Mouse (Mus musculus): Measurements from ENCODE around the gene Sgca. TPM values are rescaled to one million over a fixed set of nuclear protein-coding genes. Genes with fewer than 3 reads are reported as not detected.
A peak's percentile ranks its signal among the peaks of the same experiment; 100 is the strongest.

Gene Sgca
- total and polyA plus RNA-seq, 3 experiments = 149 to 1,504 (median 200) TPM

- DNase-seq = no peak
- Histone ChIP-seq H3K4me1 (ENCODE audit: control insufficient read depth, insufficient read depth, low read length) (peaks cover 3% of the 10 kb centered on the region; the same call in 1 of the 2 replicates), H3K36me3 (ENCODE audit: control insufficient read depth, insufficient read depth, low read length) (no peaks in the 10 kb centered on the region), H3K27me3 (ENCODE audit: control insufficient read depth, insufficient read depth, low read length) (no peaks in the 10 kb centered on the region), H3K4me3 (peak overlapping the region; percentile 41), H3K27ac (no peak overlapping the region), H3K9ac (ENCODE audit: low read depth, low read length) (no peak overlapping the region), H3K79me2 (replicated peaks; ENCODE audit: control insufficient read depth, insufficient read depth, low read length) (no peaks in the 10 kb centered on the region)
- intact Hi-C loops (cut with DNase I) = loop anchor here (1.0 to 5.0 kb wide), 5 partner anchors 63 to 152 kb away; partner anchors contain the start of gene Pdk2
- 5% methylated on average over 15 of the region's 15 CpGs for WGBS
- TF ChIP-seq POLR2A (IDR thresholded peaks at IDR 0.05; ENCODE audit: insufficient read depth, low read depth, low read length) = no peak
- 0 out of 2 replicates have a peak, but pooled peaks have one; percentile 15 for TF ChIP-seq EP300 (IDR thresholded peaks at IDR 0.05; ENCODE audit: insufficient read depth, low read depth, low read length)
Observed at GRCm38 (mm10) chr11:94937787-94938186, 38.3 kb downstream of the Sgca start.

- Histone ChIP-seq H3K27ac (no peak overlapping the region), H3K4me3 (peak overlapping the region; percentile 41), H3K27me3 (ENCODE audit: control insufficient read depth, insufficient read depth, low read length) (no peaks in the 10 kb centered on the region), H3K9ac (ENCODE audit: low read depth, low read length) (no peak overlapping the region), H3K36me3 (ENCODE audit: control insufficient read depth, insufficient read depth, low read length) (no peaks in the 10 kb centered on the region), H3K4me1 (ENCODE audit: control insufficient read depth, insufficient read depth, low read length) (peaks cover 3% of the 10 kb centered on the region; the same call in 1 of the 2 replicates), H3K79me2 (replicated peaks; ENCODE audit: control insufficient read depth, insufficient read depth, low read length) (no peaks in the 10 kb centered on the region)
- WGBS = 1% methylated on average over 18 of the region's 18 CpGs
- intact Hi-C loops (cut with DNase I) = loop anchor here (1.0 to 5.0 kb wide), 4 partner anchors 71 to 152 kb away; partner anchors contain the start of gene Pdk2
- no peak for TF ChIP-seq EP300 (IDR thresholded peaks at IDR 0.05; ENCODE audit: insufficient read depth, low read depth, low read length)
- no peak for DNase-seq
Observed at GRCm38 (mm10) chr11:94937335-94937781, 38.8 kb downstream of the Sgca start.

GRCm38 (mm10) chr11:94936851-94937295, 39.3 kb downstream of the Sgca start:
- Histone ChIP-seq H3K27ac (peak overlapping the region; percentile 81), H3K9ac (ENCODE audit: low read depth, low read length) (no peak overlapping the region), H3K27me3 (ENCODE audit: control insufficient read depth, insufficient read depth, low read length) (no peaks in the 10 kb centered on the region), H3K4me3 (peak overlapping the region; percentile 41), H3K36me3 (ENCODE audit: control insufficient read depth, insufficient read depth, low read length) (no peaks in the 10 kb centered on the region), H3K4me1 (ENCODE audit: control insufficient read depth, insufficient read depth, low read length) (peaks cover 3% of the 10 kb centered on the region; the same call in 1 of the 2 replicates), H3K79me2 (replicated peaks; ENCODE audit: control insufficient read depth, insufficient read depth, low read length) (no peaks in the 10 kb centered on the region)
- TF ChIP-seq CTCF (IDR thresholded peaks at IDR 0.05) (peak; percentile 97; the same call in 1 of the 2 replicates), POLR2A (IDR thresholded peaks at IDR 0.05; ENCODE audit: insufficient read depth, low read depth, low read length) (no peak), EP300 (IDR thresholded peaks at IDR 0.05; ENCODE audit: insufficient read depth, low read depth, low read length) (peak; percentile 69; the same call in 1 of the 2 replicates)
- intact Hi-C loops (cut with DNase I) = loop anchor here (1.0 to 5.0 kb wide), 5 partner anchors 71 to 207 kb away; partner anchors contain the start of gene Pdk2
- DNase-seq = peak; percentile 89 to 91
- WGBS = 2% methylated on average over 17 of the region's 17 CpGs

- no peaks in the 10 kb centered on the region for H3K27me3 ChIP-seq (ENCODE audit: control insufficient read depth, insufficient read depth, low read length)
- peak within 1 kb of the TSS; percentile 53; the same call in 1 of the 2 replicates for H3K9ac ChIP-seq (ENCODE audit: low read depth, low read length)
- H3K27ac ChIP-seq = peak within 1 kb of the TSS; percentile 81
- H3K4me3 ChIP-seq = peak within 1 kb of the TSS; percentile 41
- intact Hi-C loops (cut with DNase I) = loop anchor here (1.0 to 5.0 kb wide), 2 partner anchors 106 to 206 kb away; partner anchors contain the start of gene Pdk2
- peak; percentile 84 to 85 for DNase-seq
- 36% methylated on average over 19 of the region's 19 CpGs for whole genome bisulfite sequencing
- peaks cover 3% of the 10 kb centered on the region; the same call in 1 of the 2 replicates for H3K4me1 ChIP-seq (ENCODE audit: control insufficient read depth, insufficient read depth, low read length)
- no peaks in the 10 kb centered on the region for H3K36me3 ChIP-seq (ENCODE audit: control insufficient read depth, insufficient read depth, low read length)
- TF ChIP-seq POLR2A (IDR thresholded peaks at IDR 0.05; ENCODE audit: insufficient read depth, low read depth, low read length) = peak; percentile 87
- no peak for TF ChIP-seq CTCF (IDR thresholded peaks at IDR 0.05)
- no peaks in the 10 kb centered on the region for H3K79me2 ChIP-seq (replicated peaks; ENCODE audit: control insufficient read depth, insufficient read depth, low read length)
Observed at GRCm38 (mm10) chr11:94936045-94936444, 40.1 kb downstream of the Sgca start, which contains the start of gene Col1a1. Col1a1 (plus strand) TSS chr11:94936224.

- 50% methylated on average over 11 of the region's 11 CpGs for WGBS
- H3K36me3 ChIP-seq (ENCODE audit: control insufficient read depth, insufficient read depth, low read length) = no peaks in the 10 kb centered on the region
- H3K27ac ChIP-seq = peak overlapping the region; percentile 38; the same call in 1 of the 2 replicates
- H3K4me1 ChIP-seq (ENCODE audit: control insufficient read depth, insufficient read depth, low read length) = peaks cover 3% of the 10 kb centered on the region; the same call in 1 of the 2 replicates
- H3K27me3 ChIP-seq (ENCODE audit: control insufficient read depth, insufficient read depth, low read length) = no peaks in the 10 kb centered on the region
- H3K79me2 ChIP-seq (replicated peaks; ENCODE audit: control insufficient read depth, insufficient read depth, low read length) = no peaks in the 10 kb centered on the region
- TF ChIP-seq EP300 (IDR thresholded peaks at IDR 0.05; ENCODE audit: insufficient read depth, low read depth, low read length) (no peak), CTCF (IDR thresholded peaks at IDR 0.05) (no peak), POLR2A (IDR thresholded peaks at IDR 0.05; ENCODE audit: insufficient read depth, low read depth, low read length) (no peak)
- no peak overlapping the region for H3K4me3 ChIP-seq
- no peak for DNase-seq
- H3K9ac ChIP-seq (ENCODE audit: low read depth, low read length) = no peak overlapping the region
- intact Hi-C loops (cut with DNase I) = no loop called here
Observed at GRCm38 (mm10) chr11:94934526-94934925, 41.6 kb downstream of the Sgca start.

- WGBS = 38% methylated on average over 8 of the region's 8 CpGs
- Histone ChIP-seq H3K4me1 (ENCODE audit: control insufficient read depth, insufficient read depth, low read length) (peaks cover 3% of the 10 kb centered on the region), H3K9ac (ENCODE audit: low read depth, low read length) (no peak overlapping the region), H3K27ac (peak overlapping the region; percentile 17; the same call in 1 of the 2 replicates), H3K79me2 (replicated peaks; ENCODE audit: control insufficient read depth, insufficient read depth, low read length) (no peaks in the 10 kb centered on the region), H3K4me3 (no peak overlapping the region), H3K27me3 (ENCODE audit: control insufficient read depth, insufficient read depth, low read length) (no peaks in the 10 kb centered on the region), H3K36me3 (ENCODE audit: control insufficient read depth, insufficient read depth, low read length) (no peaks in the 10 kb centered on the region)
- TF ChIP-seq EP300 (IDR thresholded peaks at IDR 0.05; ENCODE audit: insufficient read depth, low read depth, low read length) (no peak), POLR2A (IDR thresholded peaks at IDR 0.05; ENCODE audit: insufficient read depth, low read depth, low read length) (no peak), CTCF (IDR thresholded peaks at IDR 0.05) (no peak)
- no peak for DNase-seq
- intact Hi-C loops (cut with DNase I) = no loop called here
Observed at GRCm38 (mm10) chr11:94933584-94933983, 42.5 kb downstream of the Sgca start.

Measured in heart, adult 2 months (tissue).